19 mouse cellular contexts compared by ENCODE assay signal in the genomic region with DNA sequence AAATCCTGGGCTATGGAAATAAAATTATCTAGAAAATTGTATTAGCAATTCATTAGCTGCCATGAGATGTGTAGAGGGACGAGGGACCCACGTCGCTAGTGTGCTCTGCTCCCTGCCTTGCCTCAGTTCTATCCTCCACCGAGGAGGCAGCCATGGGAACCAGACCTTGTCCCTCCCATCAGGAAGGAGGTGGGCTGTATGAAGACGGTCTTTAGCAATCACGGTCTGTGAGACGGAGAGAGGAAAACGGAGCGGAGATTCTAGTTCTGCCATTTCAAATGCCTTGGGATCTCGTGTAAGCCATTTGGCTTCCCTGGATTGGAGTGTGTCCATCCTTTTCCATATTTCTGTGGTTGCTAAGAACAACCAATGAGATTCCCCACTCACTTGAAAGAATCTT.
"Had no signal": no experiment of that assay in that cellular context is flagged by ENCODE, and none has a peak within 500 bp of the region (broad histone marks: within the 10 kb centered on the region; RNA-seq: fewer than 3 reads in every experiment).

No protein-coding gene starts in this region.

- H3K9ac ChIP-seq: kidney, embryonic 15.5 days; limb, embryonic 12.5 days; limb, embryonic 15.5 days; liver, embryonic 14.5 days; liver, postnatal 0 days; lung, embryonic 14.5 days; neural tube, embryonic 12.5 days; neural tube, embryonic 15.5 days; stomach, embryonic 15.5 days had no signal

- H3K27me3 ChIP-seq: stomach, embryonic 15.5 days had no signal

- H3K36me3 ChIP-seq: kidney, embryonic 15.5 days; limb, embryonic 12.5 days; limb, embryonic 15.5 days; neural tube, embryonic 12.5 days; neural tube, embryonic 15.5 days; stomach, embryonic 15.5 days had no signal

- H3K9me3 ChIP-seq: kidney, embryonic 15.5 days; limb, embryonic 12.5 days; limb, embryonic 15.5 days; neural tube, embryonic 12.5 days; neural tube, embryonic 15.5 days; stomach, embryonic 15.5 days had no signal

- H3K4me3 ChIP-seq: kidney, embryonic 15.5 days; limb, embryonic 12.5 days; limb, embryonic 15.5 days; neural tube, embryonic 12.5 days; neural tube, embryonic 15.5 days; stomach, embryonic 15.5 days had no signal

- ATAC-seq: liver, postnatal 0 days had no signal

- DNase-seq: kidney, adult 11 months; kidney, adult 8-10 months; kidney, postnatal 10 days; kidney, postnatal 36 days; liver, postnatal 0 days; lung, embryonic 14.5 days; right cerebral cortex, adult 18-20 months; right cerebral cortex, postnatal 25 days; spleen, adult 18-20 months; thymus, postnatal 25 days had no signal

- H3K27ac ChIP-seq: kidney, embryonic 15.5 days; limb, embryonic 12.5 days; limb, embryonic 15.5 days; liver, embryonic 14.5 days; macrophage; neural tube, embryonic 12.5 days; neural tube, embryonic 15.5 days; stomach, embryonic 15.5 days had no signal

- H3K4me2 ChIP-seq: kidney, embryonic 15.5 days; limb, embryonic 12.5 days; limb, embryonic 15.5 days; liver, embryonic 11.5 days; lung, embryonic 14.5 days; neural tube, embryonic 12.5 days; neural tube, embryonic 15.5 days; stomach, embryonic 15.5 days had no signal
